Mouse (Mus musculus) layer of hippocampus, adult 9-10 months (tissue): ENCODE results near the gene Tmem265.

Experiments
- DNase-seq: peaks from one replicate; pipeline ENCODE4 v3.0.0; 2022; ENCODE audit warnings: low spot score

Tmem265 gene

DNA sequence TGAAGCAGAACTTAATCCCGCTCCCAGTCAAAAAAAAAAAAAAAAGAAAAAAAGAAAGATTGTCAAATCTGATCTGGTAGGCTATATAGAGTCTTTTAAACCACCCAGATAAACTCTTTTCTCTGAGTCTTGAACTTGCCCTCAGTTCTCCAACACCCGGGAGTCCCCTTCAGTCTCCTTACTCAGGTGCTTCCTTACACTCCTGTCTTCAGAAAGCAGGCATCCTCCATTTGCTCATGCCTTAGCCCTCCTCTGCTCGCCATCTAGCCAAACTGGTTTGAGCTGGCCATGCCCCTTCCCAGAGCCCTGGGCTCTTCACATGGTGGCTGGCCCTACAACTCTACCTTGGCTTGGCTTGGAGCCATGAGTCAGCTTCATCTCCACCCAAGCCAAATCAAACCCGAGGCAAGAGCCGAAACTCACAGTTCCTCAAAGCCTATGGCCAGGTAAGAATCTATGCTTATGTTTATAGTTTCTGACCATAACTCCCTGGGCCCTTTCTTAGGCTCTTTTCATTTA, at the start of gene Tmem265:
Tmem265 (plus strand) TSS at position 51 of the 519 bp plus-strand sequence.
- no peak for DNase-seq

DNA sequence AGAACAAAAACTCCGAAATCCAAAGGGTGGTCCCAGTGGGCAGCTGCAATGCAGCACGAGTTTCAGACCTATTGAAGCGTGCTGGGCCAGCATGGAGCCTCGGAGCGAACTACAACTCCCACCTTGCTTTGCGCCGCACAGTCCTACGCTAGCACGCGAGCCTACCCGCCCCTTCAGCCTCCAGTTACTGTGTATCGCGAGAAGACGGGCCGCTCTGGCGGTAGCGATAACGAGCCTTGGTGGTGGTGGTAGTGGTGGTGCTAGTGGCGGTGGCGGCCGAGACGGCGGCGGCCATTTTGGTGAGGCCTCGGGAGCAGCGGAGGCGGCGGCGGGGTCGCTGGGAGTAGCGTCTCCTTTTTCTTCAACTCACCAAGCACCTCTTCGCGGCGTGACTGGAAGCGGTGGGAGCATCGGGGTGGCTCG, 49.4 kb upstream of the Tmem265 start, which contains the start of gene Srcap:
Srcap (plus strand) TSS at position 176 of the 423 bp plus-strand sequence.
- peak; percentile 91 for DNase-seq

- peak; percentile 48 for DNase-seq
Measured at GRCm38 (mm10) chr7:127512231-127513015, 48.8 kb upstream of the Tmem265 start.

DNA sequence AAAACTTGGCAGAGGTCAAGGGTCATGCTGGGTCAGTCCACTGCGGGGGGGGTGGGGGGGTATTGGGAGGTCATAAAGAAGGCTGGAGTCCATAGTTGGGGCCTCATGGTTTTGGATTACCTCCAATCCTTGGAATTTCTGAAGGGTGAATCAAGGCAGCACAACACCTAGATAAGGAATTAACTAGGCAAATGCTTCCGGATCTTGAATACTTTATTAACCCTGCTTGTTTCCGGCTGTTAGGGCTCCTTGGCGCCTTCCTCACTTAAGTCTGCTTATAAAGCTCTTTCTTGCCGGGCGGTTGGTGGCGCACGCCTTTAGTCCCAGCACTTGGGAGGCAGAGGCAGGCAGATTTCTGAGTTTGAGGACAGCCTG, 48.2 kb upstream of the Tmem265 start:
- DNase-seq, result no peak

DNA sequence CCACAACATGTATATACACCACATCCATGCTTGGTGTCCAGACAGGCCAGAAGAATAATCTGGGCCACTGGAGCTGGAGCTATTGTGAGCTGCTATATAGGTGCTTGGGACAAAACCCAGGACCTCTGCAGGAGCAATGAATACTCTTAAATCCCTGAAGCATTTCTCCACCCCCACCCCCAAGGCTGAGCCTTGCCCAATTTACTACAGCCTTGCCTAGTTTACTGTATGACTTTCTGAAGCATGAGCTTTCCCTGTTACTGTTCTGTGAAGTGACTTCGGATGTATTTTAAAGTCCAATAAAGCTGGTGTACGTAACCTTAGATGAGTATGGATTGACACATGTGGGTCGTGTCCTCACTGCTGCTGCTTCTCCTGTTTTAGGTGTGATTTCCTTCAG, 47.4 kb upstream of the Tmem265 start:
- no peak for DNase-seq

GRCm38 (mm10) chr7:127515846-127516245, 45.3 kb upstream of the Tmem265 start:
- DNase-seq, result no peak

DNA sequence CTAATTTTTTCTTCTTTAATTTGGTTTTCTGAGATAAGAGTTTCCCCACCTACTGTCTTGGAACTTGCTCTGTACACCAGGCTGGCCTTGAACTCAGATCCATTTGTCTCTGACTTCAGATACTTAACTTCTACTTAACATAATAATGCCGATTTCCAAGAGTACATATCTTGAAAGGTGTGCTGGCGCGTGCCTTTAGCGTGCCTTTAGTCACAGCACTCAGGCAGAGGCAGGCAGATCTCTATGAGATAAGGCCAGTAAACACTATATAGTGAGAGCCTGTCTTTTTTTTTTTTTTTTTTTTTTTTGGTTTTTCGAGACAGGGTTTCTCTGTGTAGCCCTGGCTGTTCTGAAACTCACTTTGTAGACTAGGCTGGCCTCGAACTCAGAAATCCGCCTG, 44.8 kb upstream of the Tmem265 start:
- DNase-seq, result no peak

- DNase-seq, result no peak
Measured at GRCm38 (mm10) chr7:127519284-127519683, 41.9 kb upstream of the Tmem265 start, which contains the start of gene Gm42715. TSS of gene Gm42715 (plus strand) at chr7:127519584.

DNA sequence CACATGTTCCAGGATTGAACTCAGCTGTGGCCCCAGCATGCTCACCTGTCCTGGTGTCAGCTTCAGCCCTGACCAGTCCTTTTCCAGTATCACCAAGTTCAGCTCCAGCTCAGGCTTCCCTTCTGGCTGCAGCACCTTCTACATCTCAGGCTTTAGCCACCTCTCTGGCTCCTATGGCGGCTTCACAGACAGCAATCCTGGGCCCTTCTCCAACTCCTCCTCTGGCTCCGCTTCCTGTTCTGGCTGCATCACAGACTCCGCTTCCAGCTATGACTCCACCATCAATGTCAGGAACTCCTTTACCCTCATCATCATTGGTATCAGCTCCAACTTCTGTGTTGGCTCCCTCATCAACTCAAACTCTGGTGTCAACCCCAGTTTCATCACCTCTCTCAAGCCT, 19.5 kb upstream of the Tmem265 start:
- no peak for DNase-seq

DNA sequence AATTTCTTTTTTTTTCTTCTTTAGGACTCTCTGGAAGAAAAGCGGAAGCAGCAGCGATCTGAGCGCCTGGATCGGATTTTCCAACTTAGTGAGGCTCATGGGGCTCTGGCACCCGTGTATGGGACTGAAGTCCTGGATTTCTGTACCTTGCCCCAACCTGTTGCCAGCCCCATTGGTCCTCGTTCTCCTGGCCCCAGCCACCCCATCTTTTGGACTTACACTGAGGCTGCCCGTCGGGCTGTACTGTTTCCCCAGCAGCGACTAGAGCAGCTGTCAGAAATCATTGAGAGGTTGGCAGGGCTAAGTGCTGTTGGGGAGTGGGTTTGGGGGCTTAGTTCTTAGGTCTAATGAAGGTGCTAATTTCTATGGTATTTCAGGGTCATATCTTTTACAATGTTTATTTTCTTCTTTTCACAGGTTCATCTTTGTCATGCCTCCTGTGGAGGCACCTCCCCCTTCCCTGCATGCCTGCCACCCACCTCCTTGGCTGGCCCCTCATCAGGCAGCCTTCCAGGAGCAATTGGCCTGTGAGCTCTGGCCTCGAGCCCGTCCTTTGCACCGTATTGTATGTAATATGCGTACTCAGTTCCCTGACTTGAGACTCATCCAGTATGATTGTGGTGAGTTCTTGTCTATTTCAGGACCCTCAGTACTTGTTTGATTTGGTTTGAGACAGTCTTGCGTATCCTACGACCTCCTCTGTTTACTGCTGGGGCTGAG, 11.9 kb upstream of the Tmem265 start:
- no peak for DNase-seq

GRCm38 (mm10) chr7:127551558-127551957, 9.6 kb upstream of the Tmem265 start:
- no peak for DNase-seq

GRCm38 (mm10) chr7:127560580-127560979, 610 bp upstream of the Tmem265 start:
- DNase-seq, result no peak

DNA sequence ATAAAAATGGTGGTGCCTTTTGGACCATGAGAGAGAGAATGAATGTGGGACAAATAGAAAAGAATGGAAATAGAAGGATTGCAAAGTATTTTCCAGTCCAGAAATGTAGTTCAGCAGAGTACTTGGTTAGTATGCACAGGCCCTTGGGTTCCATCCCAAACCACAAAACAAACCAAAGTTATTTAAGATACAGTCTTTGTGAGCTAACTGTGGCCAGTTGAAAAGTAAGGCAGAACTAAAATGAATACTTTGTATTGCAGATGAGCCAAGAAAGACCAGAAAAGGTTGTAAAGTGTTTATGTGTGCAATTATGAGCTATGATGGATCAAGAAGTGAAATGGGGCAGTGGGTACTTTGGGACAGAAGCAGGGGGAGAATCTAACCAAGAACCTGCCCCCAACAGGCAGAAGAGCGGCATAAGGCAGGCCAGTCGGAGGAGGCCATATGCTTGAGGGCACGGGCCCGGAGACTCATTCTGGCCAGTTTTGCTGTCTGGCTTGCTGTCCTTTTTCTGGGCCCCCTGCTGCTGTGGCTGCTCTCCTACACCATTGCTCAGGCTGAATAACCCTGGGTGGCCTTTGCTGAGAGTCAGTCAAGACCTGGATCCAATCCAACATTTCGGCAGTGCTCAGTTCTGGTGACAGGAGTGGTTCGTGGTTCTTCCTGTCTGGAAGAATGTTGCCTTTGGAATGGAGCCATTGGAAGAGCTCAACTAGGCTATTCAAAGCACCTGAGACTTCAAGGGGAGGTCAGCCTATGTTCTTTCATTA, 3.4 kb downstream of the Tmem265 start:
- no peak for DNase-seq

DNA sequence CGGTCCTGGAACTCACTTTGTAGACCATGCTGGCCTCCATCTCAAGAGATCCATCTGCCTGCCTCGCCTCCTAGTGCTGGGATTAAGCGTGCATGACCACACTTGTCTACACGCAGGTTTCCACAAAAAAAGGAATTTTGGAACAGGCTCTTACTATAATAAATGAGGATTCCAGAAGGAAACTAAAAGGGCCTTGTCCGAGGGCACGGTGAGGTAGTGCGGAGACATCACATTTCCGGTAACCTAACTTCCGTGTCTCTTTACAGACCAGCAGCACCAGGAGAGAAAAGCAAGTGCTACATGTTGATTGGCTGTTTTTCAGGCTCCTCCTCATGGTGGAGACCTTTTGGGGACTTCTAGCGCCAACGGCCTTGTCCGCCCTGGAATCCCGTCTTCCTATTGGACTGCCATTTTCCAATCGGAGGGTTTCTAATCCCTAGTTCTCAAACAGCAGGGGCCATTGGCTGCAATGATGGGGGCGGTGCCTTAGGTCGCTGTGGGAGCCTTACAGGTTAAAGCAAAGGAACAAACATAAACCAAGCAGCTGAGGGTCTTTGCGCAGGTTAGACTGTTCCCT, 11.8 kb downstream of the Tmem265 start, which contains the start of gene Phkg2:
Phkg2 (plus strand) TSS at position 446 of the 577 bp plus-strand sequence.
- DNase-seq, result peak; percentile 91

- no peak for DNase-seq
Measured at GRCm38 (mm10) chr7:127573503-127574008, 12.4 kb downstream of the Tmem265 start.

- DNase-seq, result no peak
Measured at GRCm38 (mm10) chr7:127574115-127574514, 12.9 kb downstream of the Tmem265 start.

GRCm38 (mm10) chr7:127583260-127583659, 22.1 kb downstream of the Tmem265 start:
- DNase-seq, result no peak

DNA sequence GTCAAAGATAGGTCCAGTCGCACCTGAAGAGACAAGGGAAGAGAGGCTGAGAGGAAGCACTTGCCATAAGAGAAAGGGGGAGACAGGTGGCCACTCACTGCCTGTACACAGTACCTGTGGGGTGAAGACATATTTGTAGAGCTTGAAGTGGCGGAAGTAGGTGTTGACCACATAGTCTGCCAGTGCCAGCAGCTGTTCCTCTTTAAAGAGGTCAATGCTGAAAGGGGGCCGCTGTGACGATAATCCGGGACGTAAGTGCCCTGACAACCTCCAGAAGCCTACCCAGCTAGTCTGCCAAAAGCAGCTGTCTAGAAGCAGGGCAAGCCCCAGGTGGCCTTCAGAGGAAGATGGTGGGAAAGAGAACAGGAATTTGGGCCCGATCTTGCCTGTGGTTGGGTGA, 23.8 kb downstream of the Tmem265 start:
- DNase-seq, result no peak

DNA sequence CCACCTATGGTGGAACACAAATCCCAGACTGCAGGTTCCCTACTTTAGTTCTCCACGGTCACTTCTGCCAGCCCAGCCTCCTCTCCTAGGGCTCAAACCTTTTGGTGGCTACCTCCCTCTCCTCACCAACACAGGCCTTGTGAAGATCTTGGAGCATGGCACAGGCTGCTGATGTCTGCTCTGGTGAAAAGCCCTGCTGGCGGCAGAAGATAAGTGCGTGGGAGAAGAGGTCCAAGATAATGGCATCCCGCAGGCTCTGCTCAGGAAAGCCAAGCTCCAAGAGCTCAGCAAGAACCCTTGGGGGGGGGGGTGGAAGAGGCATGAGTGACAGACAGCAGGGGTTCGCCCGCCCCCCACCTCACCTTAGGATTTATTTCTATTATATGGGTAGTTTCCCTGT, 25.0 kb downstream of the Tmem265 start:
- DNase-seq, result no peak

DNA sequence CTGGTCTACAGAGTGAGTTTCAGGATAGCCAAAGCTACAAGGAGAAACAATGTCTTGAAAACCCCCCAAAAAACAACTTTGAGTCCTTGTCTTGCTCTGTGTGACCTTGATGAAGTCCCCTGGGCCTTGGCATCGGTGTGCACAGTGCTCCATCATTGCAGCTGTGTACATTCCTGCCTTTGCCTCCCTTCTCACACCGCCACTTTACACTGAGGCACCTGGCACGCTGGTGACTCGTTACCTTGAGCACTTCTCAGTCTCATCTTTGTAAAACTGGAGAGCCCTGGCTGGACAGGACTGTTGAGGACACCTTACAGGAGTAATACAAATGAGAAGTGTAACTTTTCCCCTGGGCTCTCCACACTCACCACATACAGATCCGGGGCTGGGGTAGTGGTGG, 26.0 kb downstream of the Tmem265 start:
- DNase-seq, result no peak

DNA sequence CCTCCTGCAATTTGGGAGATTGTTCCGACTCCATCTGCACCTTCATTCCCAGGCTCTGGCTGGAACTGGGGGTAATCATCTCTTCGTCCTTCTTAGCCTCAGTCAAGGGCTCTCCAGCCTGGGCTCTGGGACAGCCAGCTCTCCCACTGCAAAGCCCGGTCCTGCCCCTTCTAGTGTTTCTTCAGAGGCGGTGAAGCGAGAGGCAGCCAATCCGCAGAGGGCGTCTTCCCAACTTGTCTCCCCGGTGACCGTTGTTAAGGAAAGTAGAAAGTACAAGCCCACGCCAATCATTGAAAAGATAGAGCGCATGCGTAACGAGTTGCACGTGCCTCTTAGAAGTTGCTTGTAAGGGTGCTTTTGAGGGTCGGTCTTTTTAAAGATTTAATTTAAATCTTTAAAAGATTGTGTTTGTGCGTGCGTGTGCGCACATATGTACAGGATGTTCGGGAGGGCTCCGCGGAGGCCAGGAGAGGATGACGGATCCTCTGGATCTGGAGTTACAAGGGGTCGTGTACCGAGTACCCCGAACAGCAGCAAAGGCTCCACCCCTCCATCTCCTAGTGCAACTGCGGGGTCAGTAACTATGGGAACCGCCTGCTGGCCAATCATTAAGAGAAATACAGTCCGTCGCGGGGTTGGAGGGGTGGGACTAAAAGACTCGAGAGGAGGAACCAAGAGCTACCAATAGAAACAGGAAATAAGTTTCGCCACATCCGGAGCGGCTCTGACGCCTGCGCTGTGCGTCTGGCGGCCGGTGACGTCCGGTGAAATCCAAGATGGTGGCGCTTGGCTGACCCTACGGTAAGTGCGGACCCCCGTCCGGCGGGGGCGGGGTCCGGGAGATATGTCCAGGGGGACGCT, 27.1 kb downstream of the Tmem265 start, which contains the start of the genes Ccdc189 and Rnf40:
Ccdc189 (minus strand) TSS at position 585 of the 861 bp plus-strand sequence.
Rnf40 (plus strand) TSS at position 757 of the 861 bp plus-strand sequence.
- DNase-seq, result peak; percentile 95
